Mouse (Mus musculus) stomach, embryonic 16.5 days (tissue): ENCODE measurements at regions not wholly inside any gene's neighbourhood (a gene's known extent, or its start where the extent isn't known, plus 50 kb on each side); places are given as distances from the start of the nearest gene placed in this dataset.

Source experiments
- ATAC-seq: fragments of 200-750 bp; cut with Nextera tagmentation; 2 replicates; pipeline ENCODE4 v1.8.0; 2017; ENCODE audit warnings: moderate number of reproducible peaks, moderate TSS enrichment; ENCODE audit not compliant: insufficient read depth, low FRiP score
- H3K27ac ChIP-seq: fragments of 300-500 bp; sonication (generic); 2 replicates; pipeline ENCODE4 v1.5.1; 2014; ENCODE audit warnings: low read length
- H3K27me3 ChIP-seq: fragments of 300-500 bp; sonication (generic); 2 replicates; pipeline ENCODE4 v1.6.1; 2014; ENCODE audit warnings: low read length, control low read depth, mixed read lengths; ENCODE audit not compliant: control insufficient read depth, insufficient read depth
- H3K36me3 ChIP-seq: fragments of 300-500 bp; sonication (generic); 2 replicates; pipeline ENCODE4 v1.6.1; 2014; ENCODE audit warnings: low read length; ENCODE audit not compliant: control insufficient read depth, insufficient read depth
- H3K4me1 ChIP-seq: fragments of 300-500 bp; sonication (generic); 2 replicates; pipeline ENCODE4 v1.6.1; 2014; ENCODE audit warnings: low read length, control low read depth, mixed read lengths; ENCODE audit not compliant: control insufficient read depth, insufficient read depth
- H3K4me2 ChIP-seq: fragments of 300-500 bp; sonication (generic); 2 replicates; pipeline ENCODE4 v1.6.1; 2014; ENCODE audit warnings: low read depth, low read length, mixed read lengths
- H3K4me3 ChIP-seq: fragments of 300-500 bp; sonication (generic); replicated peaks from 2 replicates; pipeline ENCODE4 v1.5.1; 2014; ENCODE audit warnings: mild to moderate bottlenecking, low read length
- H3K9ac ChIP-seq: fragments of 300-500 bp; sonication (generic); 2 replicates; pipeline ENCODE4 v1.6.1; 2014; ENCODE audit warnings: low read length
- H3K9me3 ChIP-seq: fragments of 300-500 bp; sonication (generic); replicated peaks from 2 replicates; pipeline ENCODE4 v1.6.1; 2016; ENCODE audit warnings: low read length, control low read depth; ENCODE audit not compliant: control insufficient read depth
- WGBS: fragments of 180-500 bp; shearing (Covaris S2); extraction: QIAGEN DNeasy Blood & Tissue Kit; methylation state at CpG from one replicate; pipeline ENCODE4 v1.1.7; 2014; 5-methylcytosine and 5-hydroxymethylcytosine counted together

DNA sequence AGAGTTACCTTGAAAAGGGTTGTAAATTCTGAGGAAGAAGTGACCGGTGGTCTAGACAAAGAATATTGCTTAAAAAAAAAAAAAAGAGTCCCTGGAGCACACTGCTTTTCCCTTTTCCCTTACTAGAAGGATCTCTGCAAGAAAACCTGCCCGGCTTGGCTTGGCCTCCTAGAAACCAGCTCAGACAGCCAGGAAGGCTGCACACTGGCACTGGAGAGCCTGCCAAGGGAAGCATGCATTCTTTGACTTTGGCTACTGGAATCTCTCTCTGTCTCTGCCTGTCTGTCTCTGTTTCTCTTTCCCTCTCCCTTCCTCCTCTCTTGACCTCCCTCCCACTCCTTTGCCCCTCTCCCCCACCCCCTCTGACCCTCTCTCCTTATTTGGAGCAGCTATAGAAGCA, 71.1 kb upstream of the Lgalsl start:
- Histone ChIP-seq H3K36me3 (no peaks in the 10 kb centered on the region), H3K27me3 (no peaks in the 10 kb centered on the region), H3K4me1 (no peaks in the 10 kb centered on the region), H3K4me2 (no peak overlapping the region), H3K27ac (no peak overlapping the region), H3K4me3 (no peak overlapping the region), H3K9me3 (no peaks in the 10 kb centered on the region), H3K9ac (no peak overlapping the region)
- no peak for ATAC-seq
- WGBS, result 51% methylated on average over 2 of the region's 2 CpGs

DNA sequence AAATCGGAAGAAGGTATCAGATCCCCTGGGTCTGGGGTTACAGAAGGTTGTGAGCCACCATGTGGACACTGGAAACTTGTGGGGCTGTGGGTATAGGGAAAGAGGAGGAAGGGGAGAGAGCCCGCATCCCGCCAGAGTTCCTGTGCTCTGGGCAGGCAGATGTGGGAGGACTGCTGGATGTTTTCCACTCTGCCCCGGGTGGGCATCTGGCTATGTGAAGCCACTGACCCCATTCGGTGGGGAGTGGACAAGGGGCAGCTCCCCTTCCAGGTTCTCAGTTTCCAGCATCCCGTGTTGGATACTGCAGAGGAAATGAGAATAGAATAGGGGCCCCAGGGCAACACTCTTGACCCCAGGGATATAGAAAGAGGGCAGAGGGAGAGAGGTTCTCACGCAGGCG, 72.1 kb upstream of the Lgalsl start:
- Histone ChIP-seq H3K9ac (no peak overlapping the region), H3K27me3 (no peaks in the 10 kb centered on the region), H3K4me1 (no peaks in the 10 kb centered on the region), H3K27ac (no peak overlapping the region), H3K4me3 (no peak overlapping the region), H3K9me3 (no peaks in the 10 kb centered on the region), H3K36me3 (no peaks in the 10 kb centered on the region), H3K4me2 (no peak overlapping the region)
- ATAC-seq, result no peak
- 76% methylated on average over 8 of the region's 8 CpGs for WGBS

DNA sequence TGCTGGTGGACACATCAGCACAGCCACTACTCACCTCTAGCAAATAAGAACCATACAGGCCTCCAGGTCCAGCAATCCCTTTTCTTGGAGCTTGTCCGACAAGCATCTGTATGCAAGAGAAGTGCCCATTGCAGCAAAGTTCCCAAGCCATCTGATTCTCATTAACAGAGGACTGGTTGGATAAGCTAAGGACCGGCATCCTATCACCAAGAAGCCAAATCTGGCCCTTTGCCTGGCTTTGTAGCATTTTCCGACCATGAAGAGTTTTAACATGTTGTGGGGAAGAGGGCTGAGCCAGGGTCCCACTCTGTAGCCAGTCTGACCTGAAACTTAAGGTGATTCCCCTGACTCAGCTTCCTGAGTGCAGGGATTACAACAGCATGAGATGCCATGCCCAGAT, 77.1 kb upstream of the Lgalsl start:
- no peak overlapping the region for H3K27ac ChIP-seq
- WGBS, result 67% methylated on average over 3 of the region's 3 CpGs

DNA sequence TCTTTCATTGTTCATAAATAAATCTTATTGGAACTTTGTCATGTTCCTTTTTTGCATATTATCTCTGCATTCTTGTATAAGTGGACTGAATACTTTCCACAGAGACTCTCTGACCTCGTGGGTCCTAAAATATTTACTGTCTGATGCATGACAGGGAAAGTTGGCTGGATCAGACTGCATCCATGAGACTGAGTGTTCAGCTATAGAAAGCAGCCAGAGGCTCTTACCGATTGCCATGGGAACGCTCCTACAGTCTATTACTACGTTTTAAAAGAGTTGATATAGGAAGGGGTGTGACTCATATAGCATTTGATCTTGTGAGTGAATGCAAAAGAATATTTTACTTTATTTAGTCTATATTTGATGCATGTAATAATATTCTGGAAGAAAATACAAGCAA, 77.6 kb upstream of the Lgalsl start:
- no peak for ATAC-seq
- Histone ChIP-seq H3K4me2 (no peak overlapping the region), H3K9me3 (no peaks in the 10 kb centered on the region), H3K27ac (no peak overlapping the region), H3K27me3 (no peaks in the 10 kb centered on the region), H3K4me3 (no peak overlapping the region), H3K9ac (no peak overlapping the region), H3K36me3 (no peaks in the 10 kb centered on the region), H3K4me1 (no peaks in the 10 kb centered on the region)
- 63% methylated on average over 4 of the region's 4 CpGs for WGBS

More for the DNA sequence above, 77.1 kb upstream of the Lgalsl start:
- H3K4me2 ChIP-seq, result no peak overlapping the region
- H3K4me3 ChIP-seq, result no peak overlapping the region
- no peaks in the 10 kb centered on the region for H3K36me3 ChIP-seq
- H3K9ac ChIP-seq, result no peak overlapping the region
- no peaks in the 10 kb centered on the region for H3K9me3 ChIP-seq
- H3K27me3 ChIP-seq, result no peaks in the 10 kb centered on the region
- no peak for ATAC-seq
- no peaks in the 10 kb centered on the region for H3K4me1 ChIP-seq

DNA sequence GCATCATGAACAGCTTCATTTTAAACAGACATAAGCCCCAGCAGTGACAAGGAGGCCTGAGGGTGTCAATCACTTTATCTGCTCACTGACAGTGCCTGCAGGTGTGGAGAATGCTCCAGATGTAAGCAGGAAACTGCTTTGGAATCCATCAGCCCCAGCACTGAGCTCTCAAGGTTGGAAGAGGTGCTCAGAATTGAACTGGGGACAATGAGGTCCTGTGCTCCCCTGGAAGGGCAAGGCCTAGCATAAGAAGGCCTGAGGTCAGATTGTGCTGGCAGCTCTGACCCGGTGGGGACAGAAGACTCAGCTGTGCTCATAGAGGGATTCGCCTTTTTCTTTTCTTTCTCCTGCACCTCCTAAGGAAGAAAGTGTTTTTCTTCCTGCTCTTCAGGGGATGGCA, 82.2 kb upstream of the Lgalsl start:
- Histone ChIP-seq H3K4me1 (peaks cover 24% of the 10 kb centered on the region), H3K9ac (no peak overlapping the region), H3K9me3 (no peaks in the 10 kb centered on the region), H3K36me3 (no peaks in the 10 kb centered on the region), H3K4me3 (no peak overlapping the region), H3K27me3 (no peaks in the 10 kb centered on the region), H3K4me2 (no peak overlapping the region), H3K27ac (no peak overlapping the region)
- 90% methylated on average over 2 of the region's 2 CpGs for WGBS
- ATAC-seq, result no peak

DNA sequence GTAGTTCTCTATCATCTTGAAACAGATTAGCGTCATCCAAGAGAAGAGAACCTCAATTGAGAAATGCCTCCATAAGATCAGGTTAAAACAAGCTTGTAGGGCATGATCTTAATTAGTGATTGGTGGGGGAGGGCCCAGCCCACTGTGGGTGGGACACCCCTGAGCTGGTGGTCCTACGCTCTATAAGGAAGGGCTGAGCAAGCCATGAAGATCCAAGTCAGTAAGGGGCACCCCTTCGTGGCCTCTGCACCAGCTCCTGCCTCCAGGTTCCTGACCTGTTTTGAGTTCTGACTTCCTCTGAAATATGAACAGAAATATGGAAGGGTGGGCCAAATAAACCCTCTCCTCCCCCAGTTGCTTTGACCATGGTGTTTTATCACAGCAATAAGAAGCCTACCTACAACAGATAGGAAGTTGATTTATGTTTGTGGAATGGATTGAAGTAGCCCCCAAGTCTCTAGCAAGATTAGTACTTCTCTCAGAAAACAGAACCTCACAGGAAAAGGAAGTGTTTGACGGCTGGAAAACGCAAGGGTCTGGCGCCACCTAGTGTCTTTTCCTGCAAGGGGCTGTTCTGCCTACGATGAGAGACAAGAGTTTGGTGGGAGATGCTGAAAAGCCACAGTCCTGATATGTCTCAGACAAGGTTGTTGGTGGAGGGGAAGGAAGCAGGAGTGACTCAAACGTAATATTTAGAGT, 82.9 kb upstream of the Lgalsl start:
- H3K9ac ChIP-seq, result no peak overlapping the region
- peak; percentile 34; the same call in 1 of the 2 replicates for ATAC-seq
- 27% methylated on average over 8 of the region's 8 CpGs for WGBS
- H3K9me3 ChIP-seq, result no peaks in the 10 kb centered on the region
- no peaks in the 10 kb centered on the region for H3K36me3 ChIP-seq
- H3K4me3 ChIP-seq, result no peak overlapping the region
- H3K27ac ChIP-seq, result no peak overlapping the region
- peaks cover 24% of the 10 kb centered on the region for H3K4me1 ChIP-seq
- no peak overlapping the region for H3K4me2 ChIP-seq
- H3K27me3 ChIP-seq, result no peaks in the 10 kb centered on the region

DNA sequence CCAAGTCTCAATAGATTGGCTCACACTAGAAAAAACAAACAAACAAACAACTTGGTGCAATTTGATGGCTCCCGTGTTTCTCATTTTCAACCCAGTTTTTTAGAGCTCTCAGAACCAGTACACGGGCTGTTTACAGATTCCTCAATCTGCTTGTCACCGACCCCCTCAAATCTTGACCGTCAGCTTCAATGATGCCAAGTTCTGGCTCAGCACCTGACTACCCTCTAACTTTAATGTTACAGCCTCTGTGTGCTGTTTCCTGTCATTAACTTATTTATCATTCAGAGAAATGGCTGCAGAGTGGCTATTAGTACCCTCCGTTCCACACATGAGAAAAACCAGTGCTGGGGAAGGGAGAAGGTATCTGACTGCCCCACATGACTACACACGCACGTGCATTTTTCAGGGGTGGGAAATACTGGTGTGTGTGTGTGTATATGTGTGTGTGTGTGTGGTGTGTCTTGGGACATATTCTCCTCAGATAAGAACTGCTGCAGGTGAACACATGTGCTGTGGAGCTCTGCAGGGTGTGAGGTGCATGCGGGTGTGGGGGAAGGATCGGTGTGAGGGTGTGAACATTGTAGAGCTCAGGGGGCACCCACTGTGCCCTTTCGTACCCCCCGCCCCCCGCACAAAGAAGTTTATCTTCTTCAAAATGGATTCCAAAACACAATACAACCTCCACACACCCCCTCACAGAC, 83.6 kb upstream of the Lgalsl start:
- Histone ChIP-seq H3K9me3 (no peaks in the 10 kb centered on the region), H3K9ac (no peak overlapping the region), H3K36me3 (no peaks in the 10 kb centered on the region), H3K27ac (peak overlapping the region; percentile 70), H3K4me3 (no peak overlapping the region), H3K27me3 (no peaks in the 10 kb centered on the region), H3K4me2 (peak overlapping the region; percentile 23), H3K4me1 (peaks cover 24% of the 10 kb centered on the region)
- ATAC-seq, result no peak
- WGBS, result 50% methylated on average over 12 of the region's 12 CpGs

DNA sequence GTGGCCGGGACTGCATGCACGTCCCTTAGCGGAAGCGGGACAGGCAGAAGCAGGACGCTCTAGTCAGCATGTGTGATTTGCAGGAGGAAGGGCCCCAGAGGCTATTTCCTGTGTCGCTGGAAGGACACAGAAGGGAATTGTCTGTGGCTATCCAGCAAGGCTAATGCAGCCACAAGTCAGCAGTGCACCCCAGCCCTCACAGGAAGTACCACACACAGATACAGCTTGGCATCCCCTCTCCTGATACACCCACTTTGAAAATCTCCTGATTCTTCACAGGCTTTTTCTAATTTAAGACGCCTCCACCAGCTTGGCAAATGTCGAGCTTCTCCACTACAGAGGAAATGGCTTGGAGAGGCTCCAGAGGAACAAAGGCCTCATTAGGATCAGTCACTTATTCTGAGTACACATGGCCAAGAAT, 84.3 kb upstream of the Lgalsl start:
- WGBS, result 26% methylated on average over 8 of the region's 8 CpGs
- Histone ChIP-seq H3K4me3 (no peak overlapping the region), H3K36me3 (no peaks in the 10 kb centered on the region), H3K4me1 (peaks cover 24% of the 10 kb centered on the region), H3K4me2 (peak overlapping the region; percentile 23), H3K9me3 (no peaks in the 10 kb centered on the region), H3K9ac (0 out of 2 replicates have a peak overlapping the region, but pooled peaks have one; percentile 11), H3K27ac (peak overlapping the region; percentile 70), H3K27me3 (no peaks in the 10 kb centered on the region)
- ATAC-seq, result peak; percentile 48; the same call in 1 of the 2 replicates

DNA sequence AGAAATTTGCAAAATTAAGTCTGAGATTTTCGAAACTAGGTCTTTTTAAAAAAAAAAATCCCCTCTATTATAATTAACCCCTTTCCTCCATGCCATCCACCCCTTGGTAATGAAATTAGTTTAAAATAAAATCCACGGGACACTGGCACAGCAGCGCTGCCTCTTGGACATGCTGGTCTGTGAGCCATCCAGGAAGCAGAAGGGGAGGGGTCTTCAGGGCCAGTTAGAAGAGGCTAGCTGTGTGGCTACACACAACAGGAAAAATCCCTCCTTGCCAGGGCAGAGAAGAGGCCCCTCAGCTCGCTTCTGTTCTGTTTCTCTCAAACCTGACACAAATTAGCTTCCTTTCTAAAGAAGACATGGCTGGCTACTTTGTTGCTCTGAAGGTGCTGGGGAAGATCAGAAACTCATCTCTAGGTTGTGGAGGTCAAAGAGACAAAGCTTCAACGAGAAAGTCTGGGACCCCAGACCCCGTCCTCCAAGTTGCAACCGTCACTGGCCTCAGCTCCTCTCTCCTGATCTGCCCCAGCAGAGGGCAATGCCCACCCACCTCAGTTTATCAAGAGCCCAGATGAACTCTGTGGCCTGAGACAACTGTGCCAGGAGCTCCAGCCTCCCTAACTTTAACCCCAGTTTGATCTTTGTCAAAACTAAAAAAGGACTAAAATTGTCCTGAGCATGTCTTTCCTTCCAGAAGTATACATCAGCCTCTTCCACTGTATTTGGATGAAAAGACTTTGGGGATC, 85.0 kb upstream of the Lgalsl start:
- ATAC-seq, result no peak
- Histone ChIP-seq H3K27ac (peak overlapping the region; percentile 58), H3K9me3 (no peaks in the 10 kb centered on the region), H3K36me3 (no peaks in the 10 kb centered on the region), H3K27me3 (no peaks in the 10 kb centered on the region), H3K4me2 (no peak overlapping the region), H3K4me1 (peaks cover 24% of the 10 kb centered on the region), H3K9ac (no peak overlapping the region; the same call in 1 of the 2 replicates), H3K4me3 (no peak overlapping the region)
- WGBS, result 55% methylated on average over 7 of the region's 7 CpGs
